In genomic region chr4:87668314-87668713, GRCm38 (mm10) we compare ENCODE assay signal across 25 mouse cellular contexts.
DNase-seq lines count a peak whose midpoint lies in the region; ATAC-seq and TF ChIP-seq lines count a peak whose summit lies in the region.
"Had no signal": no experiment of that assay in that cellular context is flagged by ENCODE, and none has a peak within 500 bp of the region (broad histone marks: within the 10 kb centered on the region; RNA-seq: fewer than 3 reads in every experiment).

No protein-coding gene starts in this region.

- H3K4me1 ChIP-seq in hindbrain, embryonic 10.5 days (replicated peaks) = peaks cover 22% of the 10 kb centered on the region
- no peaks in the 10 kb centered on the region for H3K4me1 ChIP-seq in hindbrain, embryonic 16.5 days (ENCODE audit: control insufficient read depth, insufficient read depth, low read depth, low read length)
- H3K4me1 ChIP-seq in midbrain, postnatal 0 days (ENCODE audit: insufficient read depth, low read length) = no peaks in the 10 kb centered on the region
- no peaks in the 10 kb centered on the region for H3K4me1 ChIP-seq in midbrain, embryonic 15.5 days
- no peaks in the 10 kb centered on the region for H3K4me1 ChIP-seq in forebrain, postnatal 0 days (ENCODE audit: insufficient read depth)
- H3K4me1 ChIP-seq: midbrain, embryonic 12.5 days; stomach, embryonic 15.5 days had no signal

- H3K36me3 ChIP-seq in hindbrain, embryonic 10.5 days = no peaks in the 10 kb centered on the region
- H3K36me3 ChIP-seq in hindbrain, embryonic 16.5 days (ENCODE audit: control insufficient read depth, insufficient read depth, low read length) = no peaks in the 10 kb centered on the region
- no peaks in the 10 kb centered on the region for H3K36me3 ChIP-seq in midbrain, postnatal 0 days (ENCODE audit: insufficient read depth, low read length)
- H3K36me3 ChIP-seq in midbrain, embryonic 15.5 days (replicated peaks) = no peaks in the 10 kb centered on the region
- H3K36me3 ChIP-seq in forebrain, postnatal 0 days (ENCODE audit: insufficient read depth) = no peaks in the 10 kb centered on the region
- H3K36me3 ChIP-seq: embryonic facial prominence, embryonic 13.5 days; heart, embryonic 10.5 days; midbrain, embryonic 12.5 days; neural tube, embryonic 15.5 days; stomach, embryonic 15.5 days had no signal

- no peak for DNase-seq in hindbrain, embryonic 10.5 days (ENCODE audit: low spot score)
- DNase-seq in midbrain, postnatal 0 days (ENCODE audit: low spot score) = peak; percentile 8
- peak; percentile 76 for DNase-seq in forebrain, postnatal 0 days
- DNase-seq in layer of hippocampus, postnatal 36 days = peak; percentile 25 to 33
- no peak for DNase-seq in kidney, adult 18-20 months
- DNase-seq: cerebellum, adult 8-10 months; heart, postnatal 10 days; kidney, postnatal 14 days; liver, postnatal 0 days; spleen, adult 18-20 months; thymus, postnatal 14 days had no signal

- H3K27ac ChIP-seq in hindbrain, embryonic 10.5 days = 0 out of 2 replicates have a peak overlapping the region, but pooled peaks have one; percentile 12
- H3K27ac ChIP-seq in hindbrain, embryonic 16.5 days (ENCODE audit: low read depth, low read length) = no peak overlapping the region
- no peak overlapping the region for H3K27ac ChIP-seq in midbrain, postnatal 0 days (ENCODE audit: low read depth, low read length)
- H3K27ac ChIP-seq in midbrain, embryonic 15.5 days = no peak overlapping the region
- H3K27ac ChIP-seq in forebrain, postnatal 0 days (ENCODE audit: low read depth, low read length) = peak overlapping the region; percentile 60; the same call in 1 of the 2 replicates
- H3K27ac ChIP-seq: embryonic facial prominence, embryonic 13.5 days; heart, embryonic 10.5 days; hindbrain, embryonic 14.5 days; left cerebral cortex, adult 2 months; macrophage; midbrain, embryonic 12.5 days; neural tube, embryonic 15.5 days; stomach, embryonic 15.5 days had no signal

- no peak overlapping the region for H3K4me2 ChIP-seq in hindbrain, embryonic 16.5 days (ENCODE audit: low read length)
- H3K4me2 ChIP-seq in midbrain, postnatal 0 days (ENCODE audit: low read depth, low read length, poor library complexity, severe bottlenecking) = no peak overlapping the region
- H3K4me2 ChIP-seq in midbrain, embryonic 15.5 days = no peak overlapping the region
- no peak overlapping the region for H3K4me2 ChIP-seq in forebrain, postnatal 0 days (ENCODE audit: low read depth)
- H3K4me2 ChIP-seq: embryonic facial prominence, embryonic 13.5 days; hindbrain, embryonic 14.5 days; midbrain, embryonic 12.5 days; neural tube, embryonic 15.5 days; stomach, embryonic 15.5 days had no signal

- 45% methylated on average over 3 of the region's 3 CpGs for WGBS in hindbrain, embryonic 10.5 days
- 44% methylated on average over 3 of the region's 3 CpGs for WGBS in hindbrain, embryonic 16.5 days
- WGBS in midbrain, postnatal 0 days = 50% methylated on average over 3 of the region's 3 CpGs
- 40% methylated on average over 3 of the region's 3 CpGs for WGBS in midbrain, embryonic 15.5 days
- 39% methylated on average over 3 of the region's 3 CpGs for WGBS in forebrain, postnatal 0 days

- no peak for TF ChIP-seq CTCF in midbrain, postnatal 0 days (IDR thresholded peaks at IDR 0.05)
- TF ChIP-seq CTCF in forebrain, postnatal 0 days (IDR thresholded peaks at IDR 0.05; ENCODE audit: low read depth) = no peak

- no peaks in the 10 kb centered on the region for H3K27me3 ChIP-seq in hindbrain, embryonic 10.5 days (ENCODE audit: insufficient read depth, poor library complexity, severe bottlenecking)
- H3K27me3 ChIP-seq in hindbrain, embryonic 16.5 days (replicated peaks; ENCODE audit: control insufficient read depth, insufficient read depth, low read length) = no peaks in the 10 kb centered on the region
- no peaks in the 10 kb centered on the region for H3K27me3 ChIP-seq in midbrain, postnatal 0 days (ENCODE audit: insufficient read depth, low read length)
- no peaks in the 10 kb centered on the region for H3K27me3 ChIP-seq in midbrain, embryonic 15.5 days (replicated peaks)
- H3K27me3 ChIP-seq in forebrain, postnatal 0 days (ENCODE audit: insufficient read depth, low read length) = no peaks in the 10 kb centered on the region
- H3K27me3 ChIP-seq: embryonic facial prominence, embryonic 13.5 days; midbrain, embryonic 12.5 days; neural tube, embryonic 15.5 days; stomach, embryonic 15.5 days had no signal

- no peak overlapping the region for H3K9ac ChIP-seq in hindbrain, embryonic 16.5 days (ENCODE audit: low read depth, low read length)
- H3K9ac ChIP-seq in midbrain, postnatal 0 days (replicated peaks; ENCODE audit: low read length, poor library complexity, severe bottlenecking) = no peak overlapping the region
- H3K9ac ChIP-seq in midbrain, embryonic 15.5 days = no peak overlapping the region
- no peak overlapping the region for H3K9ac ChIP-seq in forebrain, postnatal 0 days
- H3K9ac ChIP-seq: embryonic facial prominence, embryonic 13.5 days; hindbrain, embryonic 14.5 days; liver, postnatal 0 days; midbrain, embryonic 12.5 days; neural tube, embryonic 15.5 days; stomach, embryonic 15.5 days had no signal

- H3K9me3 ChIP-seq in hindbrain, embryonic 10.5 days = no peaks in the 10 kb centered on the region
- no peaks in the 10 kb centered on the region for H3K9me3 ChIP-seq in hindbrain, embryonic 16.5 days (ENCODE audit: control insufficient read depth, low read length)
- H3K9me3 ChIP-seq in midbrain, postnatal 0 days (ENCODE audit: low read length) = no peaks in the 10 kb centered on the region
- no peaks in the 10 kb centered on the region for H3K9me3 ChIP-seq in midbrain, embryonic 15.5 days
- no peaks in the 10 kb centered on the region for H3K9me3 ChIP-seq in forebrain, postnatal 0 days (ENCODE audit: low read length)
- H3K9me3 ChIP-seq: embryonic facial prominence, embryonic 13.5 days; heart, embryonic 10.5 days; midbrain, embryonic 12.5 days; neural tube, embryonic 15.5 days; stomach, embryonic 15.5 days had no signal

- no peak for ATAC-seq in hindbrain, embryonic 16.5 days
- ATAC-seq in midbrain, postnatal 0 days (ENCODE audit: low FRiP score) = no peak
- no peak for ATAC-seq in midbrain, embryonic 15.5 days (replicated peaks)
- ATAC-seq in forebrain, postnatal 0 days = peak; percentile 84
- no peak for ATAC-seq in erythroid progenitor cell, adult 5-6 weeks (replicated peaks; ENCODE audit: low FRiP score, poor library complexity, severe bottlenecking)
- ATAC-seq: activated CD4-positive, CD25-positive, alpha-beta regulatory T cell, adult 4 months; intestine, postnatal 0 days; liver, postnatal 0 days had no signal

- no peak overlapping the region for H3K4me3 ChIP-seq in hindbrain, embryonic 10.5 days
- no peak overlapping the region for H3K4me3 ChIP-seq in hindbrain, embryonic 16.5 days (ENCODE audit: low read length)
- H3K4me3 ChIP-seq in midbrain, postnatal 0 days (ENCODE audit: low read depth, low read length) = no peak overlapping the region
- H3K4me3 ChIP-seq in midbrain, embryonic 15.5 days = no peak overlapping the region
- H3K4me3 ChIP-seq in forebrain, postnatal 0 days (ENCODE audit: low read depth, low read length) = no peak overlapping the region
- H3K4me3 ChIP-seq: embryonic facial prominence, embryonic 13.5 days; heart, embryonic 10.5 days; left cerebral cortex, adult 2 months; midbrain, embryonic 12.5 days; myocyte; neural tube, embryonic 15.5 days; stomach, embryonic 15.5 days had no signal

Comparison
In these comparisons a context has a peak if more than half of its experiments do, and no peak if none do; other contexts are left out.
1. H3K27ac ChIP-seq: peak in hindbrain, embryonic 10.5 days (single experiment) and forebrain, postnatal 0 days (single experiment); none in hindbrain, embryonic 16.5 days (single experiment), midbrain, postnatal 0 days (single experiment) and midbrain, embryonic 15.5 days (single experiment).
2. DNase-seq: peak in midbrain, postnatal 0 days (single experiment), forebrain, postnatal 0 days (single experiment) and layer of hippocampus, postnatal 36 days (2 of 2); none in hindbrain, embryonic 10.5 days (single experiment) and kidney, adult 18-20 months (single experiment).